Mouse (Mus musculus) retina, adult 2 months (tissue): ENCODE measurements around the gene Ccdc191.

Experiments
- DNase-seq: peaks from one replicate; pipeline ENCODE4 v3.0.0-alpha.2; 2012; ENCODE audit warnings: low read depth, low spot score

The Ccdc191 gene

GRCm38 (mm10) chr16:43930577-43930976, 41.0 kb downstream of the Ccdc191 start:
- no peak for DNase-seq

- DNase-seq: no peak
These were observed 41.9 kb downstream of the Ccdc191 start for GRCm38 (mm10) chr16:43931502-43931901.

- no peak for DNase-seq
These were observed 42.7 kb downstream of the Ccdc191 start for GRCm38 (mm10) chr16:43932319-43932718.

- DNase-seq: no peak
These were observed 43.4 kb downstream of the Ccdc191 start for GRCm38 (mm10) chr16:43933041-43933440.

GRCm38 (mm10) chr16:43934856-43935255, 45.3 kb downstream of the Ccdc191 start:
- no peak for DNase-seq

- DNase-seq: no peak
These were observed 45.8 kb downstream of the Ccdc191 start for GRCm38 (mm10) chr16:43935367-43935766.

- DNase-seq: no peak
These were observed 46.3 kb downstream of the Ccdc191 start for GRCm38 (mm10) chr16:43935892-43936291.

GRCm38 (mm10) chr16:43940846-43941245, 51.2 kb downstream of the Ccdc191 start:
- DNase-seq: no peak

GRCm38 (mm10) chr16:43945351-43945750, 55.8 kb downstream of the Ccdc191 start:
- DNase-seq: no peak

- DNase-seq: no peak
These were observed 56.3 kb downstream of the Ccdc191 start for GRCm38 (mm10) chr16:43945869-43946268.

- DNase-seq: no peak
These were observed 62.0 kb downstream of the Ccdc191 start for GRCm38 (mm10) chr16:43951591-43951990.

- no peak for DNase-seq
These were observed 65.3 kb downstream of the Ccdc191 start for GRCm38 (mm10) chr16:43954913-43955312.

- no peak for DNase-seq
These were observed 68.4 kb downstream of the Ccdc191 start for GRCm38 (mm10) chr16:43958038-43958437.

GRCm38 (mm10) chr16:43963291-43963690, 73.7 kb downstream of the Ccdc191 start:
- no peak for DNase-seq

- DNase-seq: no peak
These were observed 74.2 kb downstream of the Ccdc191 start for GRCm38 (mm10) chr16:43963780-43964179.

GRCm38 (mm10) chr16:43965781-43966389, 76.3 kb downstream of the Ccdc191 start:
- no peak for DNase-seq

- no peak for DNase-seq
These were observed 80.8 kb downstream of the Ccdc191 start for GRCm38 (mm10) chr16:43970426-43970825.

GRCm38 (mm10) chr16:43971189-43971588, 81.6 kb downstream of the Ccdc191 start:
- DNase-seq: no peak

- DNase-seq: no peak
These were observed 82.1 kb downstream of the Ccdc191 start for GRCm38 (mm10) chr16:43971741-43972140.

- DNase-seq: no peak
These were observed 82.8 kb downstream of the Ccdc191 start for GRCm38 (mm10) chr16:43972391-43972790.

- no peak for DNase-seq
These were observed 83.5 kb downstream of the Ccdc191 start for GRCm38 (mm10) chr16:43973147-43973546.

GRCm38 (mm10) chr16:43973606-43974220, 84.1 kb downstream of the Ccdc191 start:
- no peak for DNase-seq

GRCm38 (mm10) chr16:43979010-43979327, 89.4 kb downstream of the Ccdc191 start:
- DNase-seq: no peak
